Comparison of ENCODE assay signal across 24 mouse cellular contexts in genomic region chr9:96455618-96456017, GRCm38 (mm10). TPM values are rescaled to one million over a fixed set of nuclear protein-coding genes. Genes with fewer than 3 reads are reported as not detected.
A peak's percentile ranks its signal among the peaks of the same experiment; 100 is the strongest.
DNase-seq lines count a peak whose midpoint lies in the region; ATAC-seq and TF ChIP-seq lines count a peak whose summit lies in the region.
"Had no signal": no experiment of that assay in that cellular context is flagged by ENCODE, and none has a peak within 500 bp of the region (broad histone marks: within the 10 kb centered on the region; RNA-seq: fewer than 3 reads in every experiment).

No protein-coding gene starts in this region.

- peaks cover 21% of the 10 kb centered on the region for H3K4me1 ChIP-seq in forebrain, embryonic 13.5 days
- H3K4me1 ChIP-seq in forebrain, embryonic 11.5 days (replicated peaks; ENCODE audit: control insufficient read depth, insufficient read depth, low read length) = peaks cover 7% of the 10 kb centered on the region; the same call in 1 of the 2 replicates
- 0 out of 2 replicates have a peak, but pooled peaks cover 3% of the 10 kb centered on the region for H3K4me1 ChIP-seq in hindbrain, embryonic 15.5 days (replicated peaks)
- H3K4me1 ChIP-seq: liver, embryonic 15.5 days; stomach, embryonic 15.5 days had no signal

- no peak for DNase-seq in forebrain, embryonic 11.5 days (ENCODE audit: low spot score)
- peak; percentile 24 for DNase-seq in layer of hippocampus, adult 9-11 months
- DNase-seq in layer of hippocampus, postnatal 14 days (ENCODE audit: low spot score in 2 of 2) = no peak
- DNase-seq in brain, embryonic 14.5 days (ENCODE audit: low read depth) = peak; percentile 72
- DNase-seq in frontal cortex, postnatal 36 days (ENCODE audit: low spot score in 2 of 2) = no peak
- DNase-seq: adrenal gland, postnatal 10 days; cerebellum, adult 11 months; cerebellum, adult 9-10 months; cerebellum, postnatal 36 days; gastrocnemius, postnatal 10 days; kidney, adult 9 months; kidney, postnatal 10 days; liver; lung, embryonic 14.5 days; lung, postnatal 14 days; right cerebral cortex, postnatal 25 days had no signal

- no peaks in the 10 kb centered on the region for H3K36me3 ChIP-seq in forebrain, embryonic 13.5 days (ENCODE audit: poor library complexity, severe bottlenecking)
- H3K36me3 ChIP-seq in forebrain, embryonic 11.5 days (ENCODE audit: control insufficient read depth, insufficient read depth, low read length) = no peaks in the 10 kb centered on the region
- no peaks in the 10 kb centered on the region for H3K36me3 ChIP-seq in hindbrain, embryonic 15.5 days
- H3K36me3 ChIP-seq: G1E; heart, embryonic 15.5 days; liver, embryonic 15.5 days; stomach, embryonic 15.5 days had no signal

- no peaks in the 10 kb centered on the region for H3K27me3 ChIP-seq in forebrain, embryonic 13.5 days
- H3K27me3 ChIP-seq in forebrain, embryonic 11.5 days (ENCODE audit: control insufficient read depth, insufficient read depth, low read length) = no peaks in the 10 kb centered on the region
- H3K27me3 ChIP-seq in hindbrain, embryonic 15.5 days = no peaks in the 10 kb centered on the region
- H3K27me3 ChIP-seq: heart, embryonic 15.5 days; liver, embryonic 15.5 days; stomach, embryonic 15.5 days had no signal

- no peak for TF ChIP-seq CTCF in brain, embryonic 14.5 days (IDR thresholded peaks at IDR 0.05; ENCODE audit: borderline replicate concordance, extremely low read depth, insufficient read depth, insufficient read length)

- peak; percentile 67; the same call in 1 of the 2 replicates for ATAC-seq in forebrain, embryonic 13.5 days
- ATAC-seq in forebrain, embryonic 11.5 days (replicated peaks; ENCODE audit: low FRiP score) = no peak
- no peak for ATAC-seq in hindbrain, embryonic 15.5 days (ENCODE audit: low FRiP score, low read depth)
- ATAC-seq in erythroblast, adult 5-6 weeks (replicated peaks; ENCODE audit: low FRiP score, poor library complexity, severe bottlenecking) = no peak
- ATAC-seq: intestine, postnatal 0 days had no signal

- TF ChIP-seq POLR2A in brain, embryonic 14.5 days (IDR thresholded peaks at IDR 0.05; ENCODE audit: borderline replicate concordance, extremely low read depth, insufficient read depth, insufficient read length, poor library complexity, severe bottlenecking) = no peak

- 32% methylated on average over 8 of the region's 8 CpGs for WGBS in forebrain, embryonic 13.5 days
- 56% methylated on average over 8 of the region's 8 CpGs for WGBS in forebrain, embryonic 11.5 days
- 37% methylated on average over 8 of the region's 8 CpGs for WGBS in hindbrain, embryonic 15.5 days

- no peak overlapping the region for H3K9ac ChIP-seq in forebrain, embryonic 13.5 days
- H3K9ac ChIP-seq in forebrain, embryonic 11.5 days (ENCODE audit: low read length) = no peak overlapping the region
- no peak overlapping the region for H3K9ac ChIP-seq in hindbrain, embryonic 15.5 days
- H3K9ac ChIP-seq: heart, embryonic 15.5 days; liver, embryonic 15.5 days; lung, embryonic 14.5 days; stomach, embryonic 15.5 days had no signal

- no peak overlapping the region for H3K4me2 ChIP-seq in forebrain, embryonic 13.5 days
- no peak overlapping the region for H3K4me2 ChIP-seq in forebrain, embryonic 11.5 days (ENCODE audit: low read depth, low read length, severe bottlenecking)
- no peak overlapping the region for H3K4me2 ChIP-seq in hindbrain, embryonic 15.5 days
- H3K4me2 ChIP-seq: heart, embryonic 15.5 days; liver, embryonic 15.5 days; lung, embryonic 14.5 days; stomach, embryonic 15.5 days had no signal

- no peak overlapping the region for H3K4me3 ChIP-seq in forebrain, embryonic 13.5 days
- H3K4me3 ChIP-seq in forebrain, embryonic 11.5 days (ENCODE audit: low read depth, low read length) = no peak overlapping the region
- H3K4me3 ChIP-seq in hindbrain, embryonic 15.5 days = no peak overlapping the region
- H3K4me3 ChIP-seq: heart, embryonic 15.5 days; liver, embryonic 15.5 days; stomach, embryonic 15.5 days had no signal

- peak overlapping the region; percentile 57 for H3K27ac ChIP-seq in forebrain, embryonic 13.5 days
- H3K27ac ChIP-seq in forebrain, embryonic 11.5 days (ENCODE audit: low read depth, low read length) = no peak overlapping the region
- 0 out of 2 replicates have a peak overlapping the region, but pooled peaks have one; percentile 15 for H3K27ac ChIP-seq in hindbrain, embryonic 15.5 days (replicated peaks)
- H3K27ac ChIP-seq: heart, embryonic 15.5 days; liver, embryonic 15.5 days; stomach, embryonic 15.5 days had no signal

- no peaks in the 10 kb centered on the region for H3K9me3 ChIP-seq in forebrain, embryonic 13.5 days (replicated peaks)
- H3K9me3 ChIP-seq in forebrain, embryonic 11.5 days (ENCODE audit: control insufficient read depth, low read length) = no peaks in the 10 kb centered on the region
- H3K9me3 ChIP-seq in hindbrain, embryonic 15.5 days = no peaks in the 10 kb centered on the region
- H3K9me3 ChIP-seq: G1E; heart, embryonic 15.5 days; liver, embryonic 15.5 days; stomach, embryonic 15.5 days had no signal

RNA-seq across cellular contexts. Expression of gene Rnf7, which starts 22.9 kb away (rescaled TPM):
- 235 and 239 TPM in 2 replicates for polyA plus RNA-seq in forebrain, embryonic 13.5 days (2015; fragmentation: Nextera tagmentation; extraction: Ambion mirVana)
- polyA plus RNA-seq in forebrain, embryonic 11.5 days (2014; fragmentation: Nextera tagmentation; extraction: Ambion mirVana) = 247 and 262 TPM in 2 replicates
- 10 to 100 TPM; 46.2 to 54.1 TPM for total RNA-seq in layer of hippocampus, postnatal 14 days (2021)
- 215 and 233 TPM in 2 replicates for polyA plus RNA-seq in brain, embryonic 14.5 days (2012; rRNA removed)
- polyA plus RNA-seq in hindbrain, embryonic 15.5 days (2015; fragmentation: Nextera tagmentation; extraction: Ambion mirVana) = 205 and 214 TPM in 2 replicates
- total RNA-seq in erythroblast, adult 5-6 weeks (2015; ENCODE audit: low replicate concordance) = 30.1 and 58.8 TPM in 2 replicates
- 10.6 and 18.3 TPM in 2 replicates for total RNA-seq in erythroblast, adult 5-6 weeks (2017; ENCODE audit: low replicate concordance)

Comparison
In these comparisons a context has a peak if more than half of its experiments do, and no peak if none do; other contexts are left out.
1. DNase-seq: peak in layer of hippocampus, adult 9-11 months (single experiment) and brain, embryonic 14.5 days (single experiment); none in forebrain, embryonic 11.5 days (single experiment), layer of hippocampus, postnatal 14 days (0 of 2) and frontal cortex, postnatal 36 days (0 of 2).